Mouse (Mus musculus) intestine, embryonic 14.5 days (tissue): Measurements from ENCODE around the gene Itga6. TPM values are rescaled to one million over a fixed set of nuclear protein-coding genes. Genes with fewer than 3 reads are reported as not detected.

Experiments used
- ATAC-seq: fragments of 200-750 bp; cut with Nextera tagmentation; replicated peaks from 2 replicates; pipeline ENCODE4 v1.8.0; 2017; ENCODE audit warnings: low read depth, moderate number of reproducible peaks, moderate TSS enrichment, moderate library complexity; ENCODE audit not compliant: low FRiP score, low TSS enrichment
- DNase-seq: peaks from one replicate; pipeline ENCODE4 v3.0.0-alpha.2; 2018; ENCODE audit warnings: low spot score
- H3K27ac ChIP-seq: fragments of 300-500 bp; sonication (generic); 2 replicates; pipeline ENCODE4 v1.5.1; 2014; ENCODE audit warnings: low read depth, mild to moderate bottlenecking, control low read depth
- H3K27me3 ChIP-seq: fragments of 300-500 bp; sonication (generic); replicated peaks from 2 replicates; pipeline ENCODE4 v1.6.1; 2014; ENCODE audit warnings: low read length, control low read depth; ENCODE audit not compliant: control insufficient read depth, insufficient read depth
- H3K36me3 ChIP-seq: fragments of 300-500 bp; sonication (generic); 2 replicates; pipeline ENCODE4 v1.6.1; 2014; ENCODE audit warnings: low read length, control low read depth; ENCODE audit not compliant: control insufficient read depth, insufficient read depth
- H3K4me1 ChIP-seq: fragments of 300-500 bp; sonication (generic); replicated peaks from 2 replicates; pipeline ENCODE4 v1.6.1; 2014; ENCODE audit warnings: low read length, control low read depth, mixed read lengths; ENCODE audit not compliant: control insufficient read depth, insufficient read depth
- H3K4me2 ChIP-seq: fragments of 300-500 bp; sonication (generic); 2 replicates; pipeline ENCODE4 v1.6.1; 2014; ENCODE audit warnings: low read length
- H3K4me3 ChIP-seq: fragments of 300-500 bp; sonication (generic); 2 replicates; pipeline ENCODE4 v1.5.1; 2014; ENCODE audit warnings: low read depth, low read length, control low read depth, mixed read lengths
- H3K9ac ChIP-seq: fragments of 300-500 bp; sonication (generic); 2 replicates; pipeline ENCODE4 v1.6.1; 2014; ENCODE audit warnings: mild to moderate bottlenecking, low read length
- H3K9me3 ChIP-seq: fragments of 300-500 bp; sonication (generic); 2 replicates; pipeline ENCODE4 v1.6.1; 2016; ENCODE audit warnings: low read length, control low read depth; ENCODE audit not compliant: control insufficient read depth
- WGBS: fragments of 180-500 bp; shearing (Covaris S2); extraction: QIAGEN DNeasy Blood & Tissue Kit; methylation state at CpG from one replicate; pipeline ENCODE4 v1.1.7; 2014; 5-methylcytosine and 5-hydroxymethylcytosine counted together
- polyA plus RNA-seq: library from polyadenylated mRNA; unstranded; fragments of >200 nt; fragmentation: Nextera tagmentation; extraction: Ambion mirVana; gene quantifications from 2 replicates; pipeline ENCODE4 v1.2.1, GENCODE M21; 2014

Itga6 gene
- polyA plus RNA-seq, 1 experiment from 2014 or later: 62.1 TPM

GRCm38 (mm10) chr2:71726883-71727676, 18.3 kb upstream of the Itga6 start:
- no peak overlapping the region for H3K27ac ChIP-seq
- H3K9ac ChIP-seq: no peak overlapping the region
- no peaks in the 10 kb centered on the region for H3K27me3 ChIP-seq
- DNase-seq (no peak), ATAC-seq (no peak)
- no peak overlapping the region for H3K4me2 ChIP-seq
- no peaks in the 10 kb centered on the region for H3K9me3 ChIP-seq
- no peak overlapping the region for H3K4me3 ChIP-seq
- peaks cover 10% of the 10 kb centered on the region; the same call in 1 of the 2 replicates for H3K4me1 ChIP-seq
- H3K36me3 ChIP-seq: no peaks in the 10 kb centered on the region
- 83% methylated on average over 7 of the region's 7 CpGs for WGBS

- Histone ChIP-seq H3K4me3 (no peak overlapping the region), H3K4me2 (no peak overlapping the region), H3K36me3 (no peaks in the 10 kb centered on the region), H3K4me1 (peaks cover 11% of the 10 kb centered on the region; the same call in 1 of the 2 replicates), H3K9ac (no peak overlapping the region), H3K27me3 (no peaks in the 10 kb centered on the region), H3K9me3 (no peaks in the 10 kb centered on the region), H3K27ac (no peak overlapping the region)
- DNase-seq: no peak
- WGBS: 81% methylated on average over 7 of the region's 7 CpGs
- ATAC-seq: no peak
Observed at GRCm38 (mm10) chr2:71728341-71728740, 17.1 kb upstream of the Itga6 start.

DNA sequence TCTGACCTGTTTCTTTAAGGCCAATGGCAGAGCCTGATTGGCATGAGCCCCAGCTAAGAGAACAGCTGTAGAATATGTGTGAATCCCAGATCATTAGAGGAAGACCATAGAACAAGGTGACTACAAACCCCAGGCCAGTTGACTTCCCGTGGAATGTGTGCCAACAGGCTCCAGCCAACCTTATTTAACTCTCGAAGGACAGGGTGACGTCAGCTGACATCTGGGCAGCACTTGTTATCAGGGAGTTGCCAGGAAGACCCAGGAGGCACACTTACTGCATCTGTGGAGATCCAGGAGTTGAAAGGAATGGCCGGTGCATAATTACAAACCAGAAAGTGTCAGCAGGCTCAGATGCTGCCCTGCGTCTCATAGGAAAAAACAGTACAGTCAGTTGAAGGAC, 16.6 kb upstream of the Itga6 start:
- no peak overlapping the region for H3K9ac ChIP-seq
- H3K27me3 ChIP-seq: no peaks in the 10 kb centered on the region
- no peak for DNase-seq
- H3K4me3 ChIP-seq: no peak overlapping the region
- H3K36me3 ChIP-seq: no peaks in the 10 kb centered on the region
- WGBS: 70% methylated on average over 5 of the region's 5 CpGs
- peaks cover 11% of the 10 kb centered on the region; the same call in 1 of the 2 replicates for H3K4me1 ChIP-seq
- no peaks in the 10 kb centered on the region for H3K9me3 ChIP-seq
- no peak overlapping the region for H3K4me2 ChIP-seq
- no peak for ATAC-seq
- H3K27ac ChIP-seq: no peak overlapping the region

DNA sequence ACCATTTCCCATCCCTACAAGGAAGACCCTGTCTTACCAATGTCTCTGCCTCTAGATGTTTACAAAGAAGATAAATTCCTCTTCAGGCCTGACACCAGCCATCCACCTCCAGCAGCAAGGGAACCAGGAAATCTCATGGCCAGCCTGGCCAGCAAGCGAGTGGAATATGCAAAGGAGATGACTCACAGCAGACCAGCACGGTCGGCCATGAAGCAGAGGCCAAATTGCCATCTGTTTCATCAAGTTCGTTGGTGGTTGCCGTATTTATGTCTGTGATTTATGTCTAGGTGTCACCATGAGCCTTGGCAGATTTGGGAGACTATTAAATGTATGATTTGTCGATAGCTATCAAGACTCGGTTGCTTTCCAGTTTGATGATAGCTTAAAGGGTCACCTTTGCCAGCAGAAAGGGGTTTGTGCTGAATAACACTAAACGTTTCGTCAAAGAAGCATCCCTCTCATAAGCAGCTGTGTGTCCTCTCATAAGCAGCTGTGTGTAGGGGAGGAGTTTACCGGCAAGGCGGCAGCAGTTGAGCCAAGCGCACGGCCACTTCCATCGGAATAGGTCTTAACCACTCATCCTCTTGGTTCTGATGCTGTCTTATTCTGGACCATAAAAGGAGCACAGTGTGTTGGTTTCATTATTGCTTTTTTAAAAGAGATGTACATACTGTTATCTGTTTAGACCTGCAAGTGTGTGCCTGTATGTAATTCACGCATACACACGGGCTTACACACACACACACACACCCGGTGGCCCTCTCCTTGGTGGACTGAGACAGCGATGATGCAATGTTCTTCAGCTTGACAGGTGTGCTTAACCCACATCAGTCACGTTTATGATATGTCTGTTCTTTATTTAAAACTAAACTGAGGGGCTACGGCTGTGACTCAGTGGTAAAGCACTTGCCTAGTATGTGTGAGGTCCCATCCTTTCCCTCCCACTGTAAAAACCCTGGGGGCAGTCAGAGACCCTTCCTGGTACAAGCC, 14.5 kb upstream of the Itga6 start:
- no peak overlapping the region for H3K4me2 ChIP-seq
- H3K9ac ChIP-seq: no peak overlapping the region
- H3K36me3 ChIP-seq: no peaks in the 10 kb centered on the region
- DNase-seq (no peak), ATAC-seq (no peak)
- no peak overlapping the region for H3K27ac ChIP-seq
- H3K9me3 ChIP-seq: no peaks in the 10 kb centered on the region
- WGBS: 58% methylated on average over 20 of the region's 20 CpGs
- no peak overlapping the region for H3K4me3 ChIP-seq
- no peaks in the 10 kb centered on the region for H3K27me3 ChIP-seq
- peaks cover 11% of the 10 kb centered on the region; the same call in 1 of the 2 replicates for H3K4me1 ChIP-seq

- ATAC-seq (no peak), DNase-seq (no peak)
- WGBS: 27% methylated on average over 9 of the region's 9 CpGs
- H3K4me2 ChIP-seq: no peak overlapping the region
- H3K27me3 ChIP-seq: no peaks in the 10 kb centered on the region
- no peaks in the 10 kb centered on the region for H3K36me3 ChIP-seq
- no peaks in the 10 kb centered on the region for H3K9me3 ChIP-seq
- H3K27ac ChIP-seq: no peak overlapping the region
- H3K4me1 ChIP-seq: peaks cover 11% of the 10 kb centered on the region; the same call in 1 of the 2 replicates
- no peak overlapping the region for H3K4me3 ChIP-seq
- H3K9ac ChIP-seq: no peak overlapping the region
Observed at GRCm38 (mm10) chr2:71734792-71735392, 10.5 kb upstream of the Itga6 start.

DNA sequence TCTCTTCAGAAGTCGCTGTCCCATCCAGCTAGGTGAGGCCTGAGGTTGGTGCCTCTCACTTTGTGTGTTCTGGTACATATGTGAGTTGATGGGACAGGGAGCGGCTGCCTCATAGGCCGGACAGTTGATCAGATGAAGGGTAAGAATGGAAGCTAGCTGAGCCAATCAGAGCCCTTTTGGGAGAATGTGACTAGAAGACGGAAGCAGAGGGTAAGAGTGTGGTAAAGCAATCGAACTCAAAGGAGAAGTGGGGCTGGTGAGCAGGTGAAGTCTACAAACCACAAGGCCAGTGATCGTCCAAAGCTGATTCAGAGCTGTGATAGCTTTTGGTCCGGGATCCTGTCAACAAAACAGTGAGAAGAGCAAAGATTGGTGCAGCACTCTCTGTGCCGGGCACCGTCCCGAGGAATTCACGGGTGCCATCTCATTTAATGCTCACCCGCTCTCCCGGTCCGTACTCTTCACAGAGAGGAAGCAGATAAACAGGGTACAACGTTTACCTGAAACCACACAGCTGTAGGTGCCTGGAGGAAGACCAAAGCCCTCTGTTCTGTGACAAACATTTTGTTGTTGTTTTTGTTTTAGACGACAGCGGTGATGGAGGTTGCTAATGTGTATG, 9.8 kb upstream of the Itga6 start:
- Histone ChIP-seq H3K9ac (no peak overlapping the region), H3K27me3 (no peaks in the 10 kb centered on the region), H3K4me3 (no peak overlapping the region), H3K4me1 (0 out of 2 replicates have a peak, but pooled peaks cover 5% of the 10 kb centered on the region), H3K4me2 (no peak overlapping the region), H3K36me3 (no peaks in the 10 kb centered on the region), H3K27ac (no peak overlapping the region), H3K9me3 (no peaks in the 10 kb centered on the region)
- DNase-seq: no peak
- ATAC-seq: no peak
- WGBS: 91% methylated on average over 17 of the region's 17 CpGs

DNA sequence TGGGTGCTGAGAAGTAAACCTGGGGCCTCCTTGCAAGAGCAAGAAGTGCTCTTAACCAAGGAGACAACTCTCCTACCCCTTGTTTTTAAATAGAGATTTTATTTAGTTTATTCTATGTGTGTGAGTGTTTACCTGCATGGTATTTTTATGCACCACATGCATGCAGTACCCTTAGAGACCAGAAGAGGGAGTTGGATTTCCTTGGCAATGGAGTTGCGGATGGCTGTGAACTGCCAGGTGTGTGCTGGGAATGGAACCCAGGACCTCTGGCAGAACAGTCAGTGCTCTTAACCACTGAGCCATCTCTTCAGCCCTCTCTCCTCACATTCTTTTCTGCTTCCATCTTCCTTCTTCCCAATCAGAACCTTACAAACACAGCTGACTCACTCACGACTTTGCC, 9.2 kb upstream of the Itga6 start:
- DNase-seq: no peak
- no peak for ATAC-seq
- Histone ChIP-seq H3K4me1 (0 out of 2 replicates have a peak, but pooled peaks cover 4% of the 10 kb centered on the region), H3K9me3 (no peaks in the 10 kb centered on the region), H3K4me3 (no peak overlapping the region), H3K27me3 (no peaks in the 10 kb centered on the region), H3K36me3 (no peaks in the 10 kb centered on the region), H3K4me2 (no peak overlapping the region), H3K27ac (no peak overlapping the region), H3K9ac (no peak overlapping the region)
- 91% methylated on average over 2 of the region's 2 CpGs for WGBS
